Mouse (Mus musculus) spleen, adult 2 months (tissue): ENCODE measurements at regions not wholly inside any gene's neighbourhood (a gene's known extent, or its start where the extent isn't known, plus 50 kb on each side); places are given as distances from the start of the nearest gene placed in this dataset.

ENCODE experiments used
- CTCF ChIP-seq: fragments of 200-500 bp; IDR thresholded peaks from 2 replicates; pipeline ENCODE4 v1.5.1; 2011; ENCODE audit warnings: mild to moderate bottlenecking, inconsistent platforms; ENCODE audit not compliant: insufficient read depth, insufficient read length, insufficient replicate concordance; ENCODE audit errors: extremely low read depth
- POLR2A ChIP-seq: fragments of 200-500 bp; IDR thresholded peaks from 2 replicates; pipeline ENCODE4 v1.6.1; 2011; ENCODE audit warnings: low read depth, low read length, inconsistent platforms

DNA sequence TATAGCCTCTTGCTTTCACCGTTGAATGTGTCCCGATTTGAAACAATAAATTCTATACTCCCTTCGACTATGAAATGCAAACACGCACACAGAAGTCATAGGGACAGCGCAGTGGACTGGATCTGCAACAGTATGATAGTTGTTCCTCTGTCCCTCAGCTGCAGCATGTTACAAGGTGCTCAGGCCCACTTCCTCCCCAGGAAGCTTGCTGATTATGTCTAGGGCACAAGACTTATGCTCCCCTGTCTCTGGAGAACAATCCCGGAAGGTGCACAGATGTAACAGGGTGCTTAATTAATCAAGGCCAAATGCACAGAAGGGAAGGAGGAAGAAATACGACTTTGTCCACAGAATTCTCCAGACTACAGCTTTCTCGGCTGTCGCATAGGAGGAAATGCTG, 365.9 kb upstream of the Tnp1 start:
- no peak for TF ChIP-seq CTCF
- no peak for TF ChIP-seq POLR2A
